In genomic region chr12:99601841-99602240, GRCm38 (mm10) we compare ENCODE assay signal across 25 mouse cellular contexts.
"Had no signal": no experiment of that assay in that cellular context is flagged by ENCODE, and none has a peak within 500 bp of the region (broad histone marks: within the 10 kb centered on the region; RNA-seq: fewer than 3 reads in every experiment).

No protein-coding gene starts in this region.

- DNase-seq: cerebellum, adult 9-10 months; cerebellum, adult 9-11 months; cerebellum, postnatal 25 days; cerebellum, postnatal 36 days; embryo, embryonic 11 days; forebrain, postnatal 0 days; gastrocnemius, adult 2 months; gastrocnemius, postnatal 10 days; gastrocnemius, postnatal 14 days; gastrocnemius, postnatal 25 days; gastrocnemius, postnatal 36 days; heart, adult 18-20 months; heart, adult 2 months had no signal

- ATAC-seq: forebrain, embryonic 13.5 days; forebrain, embryonic 14.5 days; forebrain, embryonic 15.5 days; forebrain, embryonic 16.5 days; forebrain, postnatal 0 days had no signal

- H3K4me2 ChIP-seq: embryonic facial prominence, embryonic 12.5 days; embryonic facial prominence, embryonic 13.5 days; embryonic facial prominence, embryonic 15.5 days; forebrain, embryonic 12.5 days; forebrain, embryonic 13.5 days; forebrain, embryonic 15.5 days had no signal

- H3K4me3 ChIP-seq: embryonic facial prominence, embryonic 10.5 days; embryonic facial prominence, embryonic 12.5 days; embryonic facial prominence, embryonic 13.5 days; embryonic facial prominence, embryonic 15.5 days; erythroblast, embryonic 14.5 days; forebrain, embryonic 10.5 days; forebrain, embryonic 12.5 days; forebrain, embryonic 13.5 days; forebrain, embryonic 15.5 days; gastrocnemius, adult 2 months; heart, adult 2 months; heart, embryonic 10.5 days had no signal

- H3K9me3 ChIP-seq: embryonic facial prominence, embryonic 10.5 days; embryonic facial prominence, embryonic 12.5 days; embryonic facial prominence, embryonic 13.5 days; embryonic facial prominence, embryonic 15.5 days; forebrain, embryonic 10.5 days; forebrain, embryonic 12.5 days; forebrain, embryonic 13.5 days; forebrain, embryonic 15.5 days; heart, embryonic 10.5 days had no signal

- H3K27me3 ChIP-seq: embryonic facial prominence, embryonic 12.5 days; embryonic facial prominence, embryonic 13.5 days; embryonic facial prominence, embryonic 15.5 days; forebrain, embryonic 12.5 days; forebrain, embryonic 13.5 days; forebrain, embryonic 15.5 days had no signal

- H3K4me1 ChIP-seq: forebrain, embryonic 12.5 days had no signal

- H3K27ac ChIP-seq: embryonic facial prominence, embryonic 12.5 days; embryonic facial prominence, embryonic 13.5 days; embryonic facial prominence, embryonic 15.5 days; forebrain, embryonic 12.5 days; forebrain, embryonic 13.5 days; forebrain, embryonic 15.5 days; gastrocnemius, adult 2 months; heart, adult 2 months had no signal

- H3K9ac ChIP-seq: embryonic facial prominence, embryonic 12.5 days; embryonic facial prominence, embryonic 13.5 days; embryonic facial prominence, embryonic 15.5 days; forebrain, embryonic 12.5 days; forebrain, embryonic 13.5 days; forebrain, embryonic 15.5 days; forebrain, postnatal 0 days had no signal

- H3K36me3 ChIP-seq: embryonic facial prominence, embryonic 10.5 days; embryonic facial prominence, embryonic 12.5 days; embryonic facial prominence, embryonic 13.5 days; embryonic facial prominence, embryonic 15.5 days; forebrain, embryonic 10.5 days; forebrain, embryonic 12.5 days; forebrain, embryonic 15.5 days; heart, embryonic 10.5 days had no signal
